Mouse (Mus musculus) forebrain, embryonic 15.5 days (tissue): ENCODE measurements around the gene Klhl10. TPM values are rescaled to one million over a fixed set of nuclear protein-coding genes. Genes with fewer than 3 reads are reported as not detected.

ENCODE experiments used
- ATAC-seq: fragments of 200-750 bp; cut with Nextera tagmentation; replicated peaks from 2 replicates; pipeline ENCODE4 v1.8.0; 2017; ENCODE audit warnings: mild to moderate bottlenecking, moderate TSS enrichment, moderate library complexity
- H3K27ac ChIP-seq: fragments of 300-500 bp; sonication (generic); replicated peaks from 2 replicates; pipeline ENCODE4 v1.5.1; 2015; ENCODE audit warnings: mild to moderate bottlenecking, inconsistent platforms
- H3K27me3 ChIP-seq: fragments of 300-500 bp; sonication (generic); 2 replicates; pipeline ENCODE4 v1.6.1; 2015; ENCODE audit warnings: inconsistent platforms
- H3K36me3 ChIP-seq: fragments of 300-500 bp; sonication (generic); 2 replicates; pipeline ENCODE4 v1.6.1; 2015; ENCODE audit warnings: mild to moderate bottlenecking, inconsistent platforms
- H3K4me1 ChIP-seq: fragments of 300-500 bp; sonication (generic); 2 replicates; pipeline ENCODE4 v1.6.1; 2015; ENCODE audit warnings: inconsistent platforms
- H3K4me2 ChIP-seq: fragments of 300-500 bp; sonication (generic); replicated peaks from 2 replicates; pipeline ENCODE4 v1.6.1; 2015; ENCODE audit warnings: mild to moderate bottlenecking, inconsistent platforms
- H3K4me3 ChIP-seq: fragments of 300-500 bp; sonication (generic); 2 replicates; pipeline ENCODE4 v1.5.1; 2015; ENCODE audit warnings: mild to moderate bottlenecking, inconsistent platforms
- H3K9ac ChIP-seq: fragments of 300-500 bp; sonication (generic); replicated peaks from 2 replicates; pipeline ENCODE4 v1.6.1; 2015; ENCODE audit warnings: mild to moderate bottlenecking, inconsistent platforms
- H3K9me3 ChIP-seq: fragments of 300-500 bp; sonication (generic); 2 replicates; pipeline ENCODE4 v1.6.1; 2016; ENCODE audit warnings: inconsistent platforms
- WGBS: fragments of 180-500 bp; shearing (Covaris S2); methylation state at CpG from one replicate; pipeline ENCODE4 v1.1.7; 2015; ENCODE audit warnings: mixed read lengths; 5-methylcytosine and 5-hydroxymethylcytosine counted together
- polyA plus RNA-seq: library from polyadenylated mRNA; unstranded; fragments of >200 nt; fragmentation: Nextera tagmentation; extraction: Ambion mirVana; gene quantifications from 2 replicates; pipeline ENCODE4 v1.2.1, GENCODE M21; 2015

Klhl10 gene
- polyA plus RNA-seq, 1 experiment from 2014 or later = 0.67 TPM

- Histone ChIP-seq H3K27me3 (no peaks in the 10 kb centered on the region), H3K4me1 (peaks cover 26% of the 10 kb centered on the region), H3K36me3 (peaks cover 20% of the 10 kb centered on the region), H3K4me3 (peak overlapping the region; percentile 88), H3K9me3 (no peaks in the 10 kb centered on the region), H3K4me2 (peak overlapping the region; percentile 12; the same call in 1 of the 2 replicates), H3K27ac (0 out of 2 replicates have a peak overlapping the region, but pooled peaks have one; percentile 23), H3K9ac (no peak overlapping the region)
- WGBS = 34% methylated on average over 5 of the region's 5 CpGs
- ATAC-seq = peak; percentile 53
Measured at GRCm38 (mm10) chr11:100472935-100473295, 31.2 kb downstream of the Klhl10 start.

GRCm38 (mm10) chr11:100476281-100476680, 34.6 kb downstream of the Klhl10 start:
- 96% methylated on average over 5 of the region's 5 CpGs for WGBS
- Histone ChIP-seq H3K27me3 (no peaks in the 10 kb centered on the region), H3K27ac (no peak overlapping the region), H3K9me3 (no peaks in the 10 kb centered on the region), H3K4me1 (peaks cover 5% of the 10 kb centered on the region), H3K4me2 (no peak overlapping the region), H3K9ac (no peak overlapping the region), H3K4me3 (no peak overlapping the region), H3K36me3 (peaks cover 53% of the 10 kb centered on the region)
- ATAC-seq = no peak

- Histone ChIP-seq H3K9me3 (no peaks in the 10 kb centered on the region), H3K27ac (no peak overlapping the region), H3K9ac (no peak overlapping the region), H3K36me3 (peaks cover 82% of the 10 kb centered on the region), H3K4me1 (no peaks in the 10 kb centered on the region), H3K4me2 (no peak overlapping the region), H3K27me3 (no peaks in the 10 kb centered on the region), H3K4me3 (no peak overlapping the region)
- WGBS = 95% methylated on average over 7 of the region's 7 CpGs
- no peak for ATAC-seq
Measured at GRCm38 (mm10) chr11:100479152-100479551, 37.4 kb downstream of the Klhl10 start.

- no peak overlapping the region for H3K4me2 ChIP-seq
- no peaks in the 10 kb centered on the region for H3K9me3 ChIP-seq
- H3K27me3 ChIP-seq = no peaks in the 10 kb centered on the region
- H3K4me1 ChIP-seq = no peaks in the 10 kb centered on the region
- no peak overlapping the region for H3K4me3 ChIP-seq
- 97% methylated on average over 3 of the region's 3 CpGs for WGBS
- no peak overlapping the region for H3K27ac ChIP-seq
- ATAC-seq = no peak
- H3K9ac ChIP-seq = no peak overlapping the region
- H3K36me3 ChIP-seq = peaks cover 97% of the 10 kb centered on the region
Measured at GRCm38 (mm10) chr11:100484461-100484860, 42.7 kb downstream of the Klhl10 start.

- no peak overlapping the region for H3K9ac ChIP-seq
- H3K9me3 ChIP-seq = no peaks in the 10 kb centered on the region
- peaks cover 97% of the 10 kb centered on the region for H3K36me3 ChIP-seq
- no peak overlapping the region for H3K4me2 ChIP-seq
- no peak overlapping the region for H3K27ac ChIP-seq
- no peak for ATAC-seq
- H3K4me1 ChIP-seq = no peaks in the 10 kb centered on the region
- H3K4me3 ChIP-seq = no peak overlapping the region
- no peaks in the 10 kb centered on the region for H3K27me3 ChIP-seq
- WGBS = 87% methylated on average over 8 of the region's 8 CpGs
Measured at GRCm38 (mm10) chr11:100485801-100486538, 44.3 kb downstream of the Klhl10 start.

- 93% methylated on average over 6 of the region's 6 CpGs for WGBS
- Histone ChIP-seq H3K9me3 (no peaks in the 10 kb centered on the region), H3K27me3 (no peaks in the 10 kb centered on the region), H3K27ac (no peak overlapping the region), H3K36me3 (peaks cover 92% of the 10 kb centered on the region), H3K4me3 (no peak overlapping the region), H3K4me2 (no peak overlapping the region), H3K4me1 (no peaks in the 10 kb centered on the region), H3K9ac (no peak overlapping the region)
- no peak for ATAC-seq
Measured at GRCm38 (mm10) chr11:100490951-100491350, 49.2 kb downstream of the Klhl10 start.

GRCm38 (mm10) chr11:100493771-100494170, 52.1 kb downstream of the Klhl10 start:
- H3K4me2 ChIP-seq = no peak overlapping the region
- H3K4me1 ChIP-seq = no peaks in the 10 kb centered on the region
- H3K9ac ChIP-seq = no peak overlapping the region
- H3K36me3 ChIP-seq = peaks cover 94% of the 10 kb centered on the region
- no peak overlapping the region for H3K27ac ChIP-seq
- H3K4me3 ChIP-seq = no peak overlapping the region
- 91% methylated on average over 12 of the region's 12 CpGs for WGBS
- no peak for ATAC-seq
- H3K9me3 ChIP-seq = no peaks in the 10 kb centered on the region
- H3K27me3 ChIP-seq = no peaks in the 10 kb centered on the region

GRCm38 (mm10) chr11:100500241-100500640, 58.5 kb downstream of the Klhl10 start:
- Histone ChIP-seq H3K9ac (no peak overlapping the region), H3K36me3 (peaks cover 92% of the 10 kb centered on the region), H3K27me3 (no peaks in the 10 kb centered on the region), H3K4me3 (no peak overlapping the region), H3K9me3 (no peaks in the 10 kb centered on the region), H3K27ac (no peak overlapping the region), H3K4me1 (no peaks in the 10 kb centered on the region), H3K4me2 (no peak overlapping the region)
- ATAC-seq = no peak
- WGBS = 83% methylated on average over 3 of the region's 3 CpGs

GRCm38 (mm10) chr11:100500651-100501050, 58.9 kb downstream of the Klhl10 start:
- Histone ChIP-seq H3K4me2 (no peak overlapping the region), H3K4me1 (no peaks in the 10 kb centered on the region), H3K27me3 (no peaks in the 10 kb centered on the region), H3K27ac (no peak overlapping the region), H3K36me3 (peaks cover 93% of the 10 kb centered on the region), H3K9me3 (no peaks in the 10 kb centered on the region), H3K9ac (no peak overlapping the region), H3K4me3 (no peak overlapping the region)
- 81% methylated on average over 7 of the region's 7 CpGs for WGBS
- ATAC-seq = no peak

- Histone ChIP-seq H3K4me2 (no peak overlapping the region), H3K27me3 (no peaks in the 10 kb centered on the region), H3K4me3 (no peak overlapping the region), H3K27ac (no peak overlapping the region), H3K9me3 (no peaks in the 10 kb centered on the region), H3K4me1 (no peaks in the 10 kb centered on the region), H3K9ac (no peak overlapping the region), H3K36me3 (peaks cover 90% of the 10 kb centered on the region)
- WGBS = 6% methylated on average over 6 of the region's 6 CpGs
- ATAC-seq = no peak
Measured at GRCm38 (mm10) chr11:100501321-100501720, 59.6 kb downstream of the Klhl10 start.

- Histone ChIP-seq H3K4me2 (no peak overlapping the region), H3K4me1 (no peaks in the 10 kb centered on the region), H3K4me3 (no peak overlapping the region), H3K9ac (no peak overlapping the region), H3K27ac (no peak overlapping the region), H3K27me3 (no peaks in the 10 kb centered on the region), H3K36me3 (peaks cover 85% of the 10 kb centered on the region), H3K9me3 (no peaks in the 10 kb centered on the region)
- no peak for ATAC-seq
- 93% methylated on average over 12 of the region's 12 CpGs for WGBS
Measured at GRCm38 (mm10) chr11:100504990-100505660, 63.4 kb downstream of the Klhl10 start.

- Histone ChIP-seq H3K27me3 (no peaks in the 10 kb centered on the region), H3K4me3 (no peak overlapping the region), H3K4me2 (no peak overlapping the region), H3K4me1 (no peaks in the 10 kb centered on the region), H3K9me3 (no peaks in the 10 kb centered on the region), H3K36me3 (peaks cover 86% of the 10 kb centered on the region), H3K27ac (no peak overlapping the region), H3K9ac (no peak overlapping the region)
- 81% methylated on average over 8 of the region's 8 CpGs for WGBS
- ATAC-seq = no peak
Measured at GRCm38 (mm10) chr11:100505997-100506396, 64.3 kb downstream of the Klhl10 start.
